Mouse (Mus musculus) testis, adult 2 months (tissue): ENCODE results near the gene Adora2b. TPM values are rescaled to one million over a fixed set of nuclear protein-coding genes. Genes with fewer than 3 reads are reported as not detected.

Experiments used
- H3K27ac ChIP-seq: fragments of 200-500 bp; 2 replicates; pipeline ENCODE4 v1.5.1; 2012; ENCODE audit warnings: low read depth, low read length; ENCODE audit not compliant: control insufficient read depth, insufficient read depth
- H3K27me3 ChIP-seq: fragments of 200-500 bp; 2 replicates; pipeline ENCODE4 v1.6.1; 2012; ENCODE audit warnings: mild to moderate bottlenecking, low read length, moderate library complexity; ENCODE audit not compliant: control insufficient read depth, insufficient read depth
- H3K36me3 ChIP-seq: fragments of 200-500 bp; 2 replicates; pipeline ENCODE4 v1.6.1; 2012; ENCODE audit warnings: mild to moderate bottlenecking, low read length; ENCODE audit not compliant: control insufficient read depth, insufficient read depth
- H3K4me1 ChIP-seq: fragments of 200-500 bp; 2 replicates; pipeline ENCODE4 v1.6.1; 2012; ENCODE audit warnings: low read length; ENCODE audit not compliant: control insufficient read depth, insufficient read depth
- H3K4me3 ChIP-seq: fragments of 200-500 bp; 2 replicates; pipeline ENCODE4 v1.5.1; 2012; ENCODE audit warnings: low read depth, mild to moderate bottlenecking, low read length, moderate library complexity, mixed read lengths; ENCODE audit not compliant: control insufficient read depth
- CTCF ChIP-seq: fragments of 200-500 bp; IDR thresholded peaks from 2 replicates; pipeline ENCODE4 v1.5.1; 2012; ENCODE audit warnings: low read depth, mild to moderate bottlenecking, inconsistent platforms, low read length, moderate library complexity; ENCODE audit not compliant: control insufficient read depth, insufficient read depth, insufficient replicate concordance
- POLR2A ChIP-seq: fragments of 200-500 bp; IDR thresholded peaks from 2 replicates; pipeline ENCODE4 v1.6.1; 2012; ENCODE audit warnings: low read depth, mild to moderate bottlenecking, inconsistent platforms, low read length, moderate library complexity; ENCODE audit not compliant: control insufficient read depth
- polyA plus RNA-seq: library from polyadenylated mRNA; depleted of rRNA; stranded (reverse); fragments of >200 nt; gene quantifications from 2 replicates; pipeline ENCODE4 v1.2.3, GENCODE M21; 2012

Gene Adora2b
- polyA plus RNA-seq, 1 experiment: 2.9 TPM

- H3K27me3 ChIP-seq: no peaks in the 10 kb centered on the region
- no peaks in the 10 kb centered on the region; the same call in 1 of the 2 replicates for H3K4me1 ChIP-seq
- no peak overlapping the region for H3K4me3 ChIP-seq
- no peak overlapping the region for H3K27ac ChIP-seq
- peaks cover 2% of the 10 kb centered on the region for H3K36me3 ChIP-seq
- TF ChIP-seq CTCF (no peak), POLR2A (no peak)
Measured at GRCm38 (mm10) chr11:62265642-62266041, 16.9 kb downstream of the Adora2b start.

GRCm38 (mm10) chr11:62266466-62267214, 17.9 kb downstream of the Adora2b start:
- Histone ChIP-seq H3K4me1 (no peaks in the 10 kb centered on the region), H3K27me3 (no peaks in the 10 kb centered on the region), H3K27ac (no peak overlapping the region), H3K36me3 (peaks cover 2% of the 10 kb centered on the region), H3K4me3 (no peak overlapping the region)
- TF ChIP-seq CTCF (no peak), POLR2A (no peak)

GRCm38 (mm10) chr11:62268381-62268780, 19.6 kb downstream of the Adora2b start:
- peaks cover 2% of the 10 kb centered on the region for H3K36me3 ChIP-seq

GRCm38 (mm10) chr11:62269097-62269496, 20.3 kb downstream of the Adora2b start:
- Histone ChIP-seq H3K4me3 (no peak overlapping the region), H3K27ac (no peak overlapping the region), H3K4me1 (no peaks in the 10 kb centered on the region), H3K27me3 (no peaks in the 10 kb centered on the region), H3K36me3 (peaks cover 2% of the 10 kb centered on the region)
- TF ChIP-seq POLR2A (no peak), CTCF (no peak)

More at GRCm38 (mm10) chr11:62268381-62268780, 19.6 kb downstream of the Adora2b start:
- no peak overlapping the region for H3K27ac ChIP-seq
- no peak overlapping the region for H3K4me3 ChIP-seq
- TF ChIP-seq CTCF (no peak), POLR2A (no peak)
- H3K27me3 ChIP-seq: no peaks in the 10 kb centered on the region
- H3K4me1 ChIP-seq: no peaks in the 10 kb centered on the region

- Histone ChIP-seq H3K36me3 (peaks cover 2% of the 10 kb centered on the region), H3K4me3 (no peak overlapping the region), H3K4me1 (no peaks in the 10 kb centered on the region), H3K27ac (no peak overlapping the region), H3K27me3 (no peaks in the 10 kb centered on the region)
- TF ChIP-seq CTCF: no peak
- no peak for TF ChIP-seq POLR2A
Measured at GRCm38 (mm10) chr11:62270851-62271250, 22.1 kb downstream of the Adora2b start.

GRCm38 (mm10) chr11:62277086-62277485, 28.3 kb downstream of the Adora2b start:
- Histone ChIP-seq H3K36me3 (no peaks in the 10 kb centered on the region), H3K4me3 (no peak overlapping the region), H3K27ac (no peak overlapping the region), H3K4me1 (peaks cover 3% of the 10 kb centered on the region), H3K27me3 (no peaks in the 10 kb centered on the region)
- no peak for TF ChIP-seq POLR2A
- no peak for TF ChIP-seq CTCF

- H3K27ac ChIP-seq: no peak overlapping the region
- peak; percentile 70; the same call in 1 of the 2 replicates for TF ChIP-seq CTCF
- TF ChIP-seq POLR2A: no peak
Measured at GRCm38 (mm10) chr11:62278027-62278426, 29.2 kb downstream of the Adora2b start.

More at GRCm38 (mm10) chr11:62278027-62278426, 29.2 kb downstream of the Adora2b start:
- Histone ChIP-seq H3K4me1 (peaks cover 3% of the 10 kb centered on the region), H3K36me3 (no peaks in the 10 kb centered on the region), H3K27me3 (no peaks in the 10 kb centered on the region), H3K4me3 (no peak overlapping the region)
